Mouse (Mus musculus): Measurements from ENCODE around the gene Ralgps1. TPM values are rescaled to one million over a fixed set of nuclear protein-coding genes. Genes with fewer than 3 reads are reported as not detected.

The Ralgps1 gene
- polyA plus RNA-seq, 1 experiment from 2014 or later, result 2.8 TPM

GRCm38 (mm10) chr2:33270569-33270968 is 100.7 kb downstream of the Ralgps1 start:
- H3K4me1 ChIP-seq, result peaks cover 32% of the 10 kb centered on the region
- no peaks in the 10 kb centered on the region for H3K36me3 ChIP-seq
- H3K27me3 ChIP-seq, result no peaks in the 10 kb centered on the region
- no peak overlapping the region for H3K4me3 ChIP-seq
- WGBS, result 82% methylated on average over 2 of the region's 2 CpGs
- no peak for ATAC-seq (ENCODE audit: insufficient number of reproducible peaks, low FRiP score, low TSS enrichment, low read depth)
- H3K27ac ChIP-seq, result no peak overlapping the region
- no peak overlapping the region for H3K4me2 ChIP-seq
- H3K9me3 ChIP-seq, result no peaks in the 10 kb centered on the region
- no peak overlapping the region for H3K9ac ChIP-seq

DNA sequence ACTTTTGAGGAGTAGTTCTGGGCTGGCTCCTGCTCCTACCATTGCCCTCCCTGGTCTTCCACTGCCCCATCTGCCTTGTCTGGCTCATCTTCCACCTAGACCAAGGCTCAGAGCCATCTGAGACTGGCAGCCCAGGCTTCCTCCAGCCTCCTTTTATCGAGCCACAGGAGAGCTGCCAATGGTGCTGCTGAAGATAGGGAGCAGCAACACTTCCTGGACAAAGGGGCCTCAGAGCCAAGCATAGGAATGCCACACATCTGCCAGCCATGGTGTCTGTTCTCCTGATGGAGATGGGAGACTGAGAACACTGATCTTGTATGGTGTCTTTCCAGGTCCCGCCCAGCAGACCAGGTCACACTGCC is 102.2 kb downstream of the Ralgps1 start:
- H3K9me3 ChIP-seq, result no peaks in the 10 kb centered on the region
- H3K9ac ChIP-seq, result no peak overlapping the region
- H3K27me3 ChIP-seq, result no peaks in the 10 kb centered on the region
- WGBS, result 82% methylated on average over 2 of the region's 2 CpGs
- no peak overlapping the region for H3K27ac ChIP-seq
- no peaks in the 10 kb centered on the region for H3K36me3 ChIP-seq
- no peak overlapping the region for H3K4me3 ChIP-seq
- H3K4me1 ChIP-seq, result peaks cover 25% of the 10 kb centered on the region
- no peak overlapping the region for H3K4me2 ChIP-seq
- no peak for ATAC-seq (ENCODE audit: insufficient number of reproducible peaks, low FRiP score, low TSS enrichment, low read depth)

DNA sequence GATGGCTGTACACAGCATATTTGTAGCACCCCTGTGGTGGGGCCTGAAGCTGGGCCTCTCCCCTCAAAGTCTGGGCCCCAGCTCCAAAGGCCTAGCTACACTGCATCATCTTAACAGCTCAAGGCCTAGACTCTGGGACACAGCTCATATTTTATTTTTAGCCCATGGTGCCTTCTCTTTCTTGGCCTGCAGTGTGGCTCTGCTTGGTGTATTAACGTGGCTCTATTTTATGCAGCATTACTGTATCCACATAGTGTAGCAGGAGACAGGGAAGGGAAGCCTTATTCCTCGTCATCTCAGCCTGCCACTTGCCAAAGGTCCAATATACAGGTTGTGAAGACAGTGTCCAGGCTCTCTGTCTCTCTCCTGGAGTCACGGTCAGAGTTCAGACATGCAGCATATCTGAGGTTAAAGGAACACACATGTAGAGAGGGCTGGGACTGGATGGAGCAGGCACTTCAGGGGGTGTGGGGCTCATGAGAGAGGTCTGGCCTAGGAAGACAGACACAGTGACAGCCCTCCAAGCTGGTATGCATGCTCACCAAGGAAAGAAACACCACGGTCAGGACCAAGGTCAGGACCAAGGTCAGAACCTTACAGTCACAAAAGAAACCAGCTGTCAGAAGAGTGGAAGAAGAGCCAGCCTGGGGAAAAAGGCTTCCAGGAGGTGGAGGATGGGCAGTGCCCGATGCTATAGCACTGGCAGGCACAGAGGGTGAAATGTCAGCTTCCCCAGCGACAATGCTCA is 102.7 kb downstream of the Ralgps1 start:
- H3K4me3 ChIP-seq, result no peak overlapping the region
- peaks cover 25% of the 10 kb centered on the region for H3K4me1 ChIP-seq
- 74% methylated on average over 6 of the region's 6 CpGs for WGBS
- no peak overlapping the region for H3K9ac ChIP-seq
- H3K27me3 ChIP-seq, result no peaks in the 10 kb centered on the region
- no peaks in the 10 kb centered on the region for H3K9me3 ChIP-seq
- H3K27ac ChIP-seq, result peak overlapping the region; percentile 9; the same call in 1 of the 2 replicates
- ATAC-seq (ENCODE audit: insufficient number of reproducible peaks, low FRiP score, low TSS enrichment, low read depth), result no peak
- no peak overlapping the region for H3K4me2 ChIP-seq
- H3K36me3 ChIP-seq, result no peaks in the 10 kb centered on the region

GRCm38 (mm10) chr2:33267075-33267474 is 104.2 kb downstream of the Ralgps1 start:
- WGBS, result 65% methylated on average over 1 of the region's 1 CpGs
- H3K9ac ChIP-seq, result no peak overlapping the region
- no peak overlapping the region for H3K4me3 ChIP-seq
- H3K4me1 ChIP-seq, result peaks cover 12% of the 10 kb centered on the region
- no peak overlapping the region for H3K27ac ChIP-seq
- H3K27me3 ChIP-seq, result no peaks in the 10 kb centered on the region
- H3K9me3 ChIP-seq, result no peaks in the 10 kb centered on the region
- ATAC-seq (ENCODE audit: insufficient number of reproducible peaks, low FRiP score, low TSS enrichment, low read depth), result no peak
- no peak overlapping the region for H3K4me2 ChIP-seq
- H3K36me3 ChIP-seq, result no peaks in the 10 kb centered on the region

DNA sequence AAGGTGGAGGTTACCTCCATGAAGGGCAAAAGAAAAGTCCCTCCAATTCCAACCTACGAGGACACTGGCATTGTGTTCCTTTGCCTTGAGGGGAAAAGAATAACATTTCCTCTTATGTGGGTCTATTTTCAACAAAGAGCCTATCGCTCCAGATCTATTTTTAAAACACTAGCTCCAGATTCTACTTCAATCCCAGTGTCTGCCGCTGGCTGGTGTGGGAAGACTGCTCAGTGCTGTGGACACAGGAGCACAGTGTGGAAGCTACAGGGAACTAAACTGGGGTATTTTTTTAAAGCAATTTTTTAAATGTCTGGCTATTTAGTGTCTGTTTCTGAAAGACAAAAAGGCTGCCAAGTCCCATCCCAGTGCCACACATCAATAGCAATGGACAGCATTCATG is 105.5 kb downstream of the Ralgps1 start:
- Histone ChIP-seq H3K27me3 (no peaks in the 10 kb centered on the region), H3K9me3 (no peaks in the 10 kb centered on the region), H3K9ac (no peak overlapping the region), H3K27ac (no peak overlapping the region), H3K4me1 (peaks cover 9% of the 10 kb centered on the region), H3K4me2 (no peak overlapping the region), H3K4me3 (no peak overlapping the region), H3K36me3 (no peaks in the 10 kb centered on the region)
- 75% methylated on average over 3 of the region's 3 CpGs for WGBS
- no peak for ATAC-seq (ENCODE audit: insufficient number of reproducible peaks, low FRiP score, low TSS enrichment, low read depth)

- ATAC-seq (ENCODE audit: insufficient number of reproducible peaks, low FRiP score, low TSS enrichment, low read depth), result no peak
- Histone ChIP-seq H3K27ac (no peak overlapping the region), H3K4me2 (no peak overlapping the region), H3K27me3 (no peaks in the 10 kb centered on the region), H3K36me3 (no peaks in the 10 kb centered on the region), H3K9me3 (no peaks in the 10 kb centered on the region), H3K4me1 (no peaks in the 10 kb centered on the region; the same call in 1 of the 2 replicates), H3K9ac (no peak overlapping the region), H3K4me3 (no peak overlapping the region)
- WGBS, result 82% methylated on average over 3 of the region's 3 CpGs
Measured at GRCm38 (mm10) chr2:33261475-33261874, 109.8 kb downstream of the Ralgps1 start.

- Histone ChIP-seq H3K4me2 (no peak overlapping the region), H3K4me3 (no peak overlapping the region), H3K9me3 (no peaks in the 10 kb centered on the region), H3K9ac (no peak overlapping the region), H3K4me1 (no peaks in the 10 kb centered on the region; the same call in 1 of the 2 replicates), H3K36me3 (no peaks in the 10 kb centered on the region), H3K27me3 (no peaks in the 10 kb centered on the region), H3K27ac (no peak overlapping the region)
- WGBS, result 86% methylated on average over 8 of the region's 8 CpGs
- no peak for ATAC-seq (ENCODE audit: insufficient number of reproducible peaks, low FRiP score, low TSS enrichment, low read depth)
Measured at GRCm38 (mm10) chr2:33260772-33261171, 110.5 kb downstream of the Ralgps1 start.

DNA sequence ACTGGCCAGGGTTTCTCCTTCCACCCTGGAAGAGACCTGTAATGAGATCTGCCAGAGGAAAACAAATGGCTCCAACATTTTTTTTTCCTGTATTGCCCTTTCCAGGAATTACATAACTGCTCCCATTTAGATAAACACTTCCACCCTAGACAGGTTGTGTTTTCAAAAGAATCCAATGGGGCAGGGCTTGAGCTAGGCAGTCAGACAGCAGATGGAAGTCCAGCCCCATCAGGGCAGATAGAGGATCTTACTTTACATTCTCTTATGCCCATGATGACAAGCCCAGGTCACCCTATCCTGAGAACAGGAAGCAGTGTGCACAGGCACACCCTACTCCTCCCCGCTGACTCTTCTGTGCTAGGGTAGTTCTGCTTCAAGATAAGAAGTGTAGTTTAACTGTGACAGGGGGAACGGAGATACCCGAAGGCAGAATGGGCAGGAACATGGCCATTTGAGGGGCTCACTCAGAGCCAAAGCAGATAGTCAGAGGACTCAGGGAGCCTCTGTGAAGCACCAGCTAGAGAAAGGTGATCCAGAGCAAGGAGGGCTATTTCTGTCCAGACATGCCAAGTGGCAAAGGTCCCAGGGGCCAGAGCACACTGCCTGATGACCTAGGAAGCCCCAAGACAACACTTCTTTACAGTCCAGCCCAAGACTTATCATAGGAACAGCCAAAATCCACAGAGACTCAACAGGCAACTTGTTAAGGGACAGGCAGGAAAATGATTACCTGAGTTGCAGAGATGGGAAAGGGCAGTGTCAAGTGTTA is 114.3 kb downstream of the Ralgps1 start:
- WGBS, result 87% methylated on average over 3 of the region's 3 CpGs
- Histone ChIP-seq H3K27me3 (no peaks in the 10 kb centered on the region), H3K9me3 (no peaks in the 10 kb centered on the region), H3K4me3 (no peak overlapping the region), H3K4me1 (peaks cover 17% of the 10 kb centered on the region), H3K4me2 (no peak overlapping the region), H3K36me3 (no peaks in the 10 kb centered on the region), H3K27ac (no peak overlapping the region), H3K9ac (no peak overlapping the region)
- no peak for ATAC-seq (ENCODE audit: insufficient number of reproducible peaks, low FRiP score, low TSS enrichment, low read depth)

DNA sequence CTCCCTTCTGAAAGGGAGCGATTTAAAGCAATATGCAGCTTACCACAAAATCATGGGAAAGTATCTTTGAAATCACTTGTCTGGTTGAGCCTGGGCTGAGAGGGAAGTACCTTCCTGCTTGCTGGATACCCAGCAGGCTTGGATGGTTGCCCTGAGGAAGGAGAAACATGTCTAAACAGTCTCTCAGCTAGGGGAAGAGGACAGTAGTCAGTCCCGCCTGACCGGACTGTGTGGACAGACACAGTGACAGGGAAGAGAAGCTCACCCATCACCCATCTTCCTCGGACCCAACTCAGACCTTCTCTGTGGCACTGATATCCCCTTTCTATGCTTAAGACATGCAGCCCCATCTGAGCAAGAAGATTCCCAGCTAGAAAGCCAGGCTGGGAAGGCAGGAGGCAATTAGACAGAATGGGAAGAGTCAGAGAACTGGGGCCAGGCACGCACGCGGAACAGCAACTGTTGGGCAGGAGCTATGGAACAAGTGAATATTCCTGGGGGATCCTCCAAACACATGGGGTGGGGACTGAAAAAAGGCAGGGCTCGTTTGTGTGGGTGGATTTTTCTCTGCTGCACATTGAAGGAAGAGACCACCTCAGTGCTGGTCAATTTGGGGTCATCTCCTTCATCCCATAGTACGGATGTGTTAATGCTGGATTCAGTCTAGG is 116.8 kb downstream of the Ralgps1 start:
- Histone ChIP-seq H3K4me2 (no peak overlapping the region), H3K27me3 (no peaks in the 10 kb centered on the region), H3K9me3 (no peaks in the 10 kb centered on the region), H3K27ac (peak overlapping the region; percentile 17), H3K36me3 (no peaks in the 10 kb centered on the region), H3K4me1 (peaks cover 17% of the 10 kb centered on the region), H3K4me3 (no peak overlapping the region), H3K9ac (no peak overlapping the region)
- WGBS, result 80% methylated on average over 9 of the region's 9 CpGs
- no peak for ATAC-seq (ENCODE audit: insufficient number of reproducible peaks, low FRiP score, low TSS enrichment, low read depth)

DNA sequence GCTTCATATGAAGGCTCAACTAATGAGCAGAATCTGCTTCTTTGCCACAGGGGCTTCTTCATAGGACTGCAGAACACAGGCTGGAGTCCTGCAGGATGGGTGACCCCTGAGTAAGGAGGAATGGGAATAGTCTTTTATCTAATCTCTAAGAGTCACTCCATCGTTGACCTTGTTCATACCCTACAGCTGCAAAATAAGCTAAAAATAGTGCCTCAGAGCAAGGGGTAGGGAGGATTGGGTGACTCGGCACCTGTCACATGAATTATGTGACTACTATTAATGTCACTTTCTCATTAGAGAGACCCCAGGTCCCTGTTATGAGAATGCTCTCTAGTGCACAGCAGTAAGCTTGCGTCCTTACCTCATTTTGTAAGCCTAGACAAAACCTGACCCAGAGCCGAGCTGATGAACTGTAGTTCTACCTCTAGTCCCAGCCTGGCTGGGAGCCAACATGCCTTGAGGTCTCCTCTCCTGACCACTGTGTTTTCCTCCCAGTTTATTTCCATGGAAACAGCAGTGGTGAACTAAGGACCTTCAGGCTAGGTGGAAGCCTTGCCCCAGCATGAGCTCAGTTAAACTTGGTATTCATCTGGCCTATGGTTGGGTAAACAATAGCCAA is 117.6 kb downstream of the Ralgps1 start:
- Histone ChIP-seq H3K9me3 (no peaks in the 10 kb centered on the region), H3K27ac (no peak overlapping the region), H3K4me2 (no peak overlapping the region), H3K27me3 (no peaks in the 10 kb centered on the region), H3K36me3 (no peaks in the 10 kb centered on the region), H3K4me3 (no peak overlapping the region), H3K9ac (no peak overlapping the region), H3K4me1 (peaks cover 17% of the 10 kb centered on the region)
- no peak for ATAC-seq (ENCODE audit: insufficient number of reproducible peaks, low FRiP score, low TSS enrichment, low read depth)
- 35% methylated on average over 4 of the region's 4 CpGs for WGBS

- Histone ChIP-seq H3K36me3 (no peaks in the 10 kb centered on the region), H3K4me1 (peaks cover 17% of the 10 kb centered on the region), H3K27ac (no peak overlapping the region; the same call in 1 of the 2 replicates), H3K9ac (no peak overlapping the region), H3K9me3 (no peaks in the 10 kb centered on the region), H3K4me3 (no peak overlapping the region), H3K4me2 (no peak overlapping the region), H3K27me3 (no peaks in the 10 kb centered on the region)
- WGBS, result 82% methylated on average over 6 of the region's 6 CpGs
- no peak for ATAC-seq (ENCODE audit: insufficient number of reproducible peaks, low FRiP score, low TSS enrichment, low read depth)
Measured at GRCm38 (mm10) chr2:33252751-33253150, 118.5 kb downstream of the Ralgps1 start.
